ENCODE assay signal across 8 mouse cellular contexts in the genomic region with DNA sequence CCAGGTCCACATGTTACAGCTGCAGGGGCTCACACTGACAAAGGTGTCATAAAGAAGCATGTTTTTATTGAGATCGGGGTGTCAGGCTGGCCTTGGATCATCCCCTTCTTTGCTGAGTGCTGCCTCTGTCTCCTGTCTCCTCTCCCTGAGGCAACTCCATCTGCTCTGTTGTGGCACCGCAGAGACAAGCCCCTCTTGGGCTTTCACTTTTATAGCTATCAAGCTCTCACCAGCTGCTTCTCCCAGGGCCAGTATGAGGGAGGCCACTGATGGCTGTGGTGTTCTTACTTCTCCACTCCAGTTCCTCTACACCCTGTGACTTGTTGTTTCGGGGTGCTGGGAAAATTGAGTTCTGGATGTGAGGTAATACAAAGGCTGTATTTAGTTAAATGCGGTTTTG. TPM values are rescaled to one million over a fixed set of nuclear protein-coding genes. Genes with fewer than 3 reads are reported as not detected.
DNase-seq lines count a peak whose midpoint lies in the region; ATAC-seq and TF ChIP-seq lines count a peak whose summit lies in the region.

No protein-coding gene starts in this region.

- peak overlapping the region; percentile 22; the same call in 1 of the 2 replicates for H3K9ac ChIP-seq in heart, embryonic 15.5 days

- WGBS in heart, embryonic 15.5 days = 18% methylated on average over 4 of the region's 4 CpGs

- ATAC-seq in heart, embryonic 15.5 days (replicated peaks; ENCODE audit: insufficient number of reproducible peaks, insufficient read depth, low FRiP score, low read depth) = no peak
- peak; percentile 61 for ATAC-seq in megakaryocyte progenitor cell, adult 5-6 weeks (replicated peaks; ENCODE audit: poor library complexity)
- no peak for ATAC-seq in CD4-positive, CD25-positive, alpha-beta regulatory T cell, adult 4 months

- no peaks in the 10 kb centered on the region for H3K9me3 ChIP-seq in heart, embryonic 15.5 days (replicated peaks)

- peak overlapping the region; percentile 49 for H3K4me2 ChIP-seq in heart, embryonic 15.5 days

- peaks cover 91% of the 10 kb centered on the region for H3K4me1 ChIP-seq in heart, embryonic 15.5 days (replicated peaks)

- no peak for TF ChIP-seq CTCF in gastrocnemius, adult 2 months (IDR thresholded peaks at IDR 0.05)

- H3K27ac ChIP-seq in gastrocnemius, adult 2 months = peak overlapping the region; percentile 97
- H3K27ac ChIP-seq in heart, embryonic 15.5 days = peak overlapping the region; percentile 91

- H3K36me3 ChIP-seq in heart, embryonic 15.5 days = no peaks in the 10 kb centered on the region

- H3K4me3 ChIP-seq in gastrocnemius, adult 2 months = peak overlapping the region; percentile 65
- peak overlapping the region; percentile 18; the same call in 1 of the 2 replicates for H3K4me3 ChIP-seq in heart, embryonic 15.5 days

- no peaks in the 10 kb centered on the region for H3K27me3 ChIP-seq in heart, embryonic 15.5 days

- no peak for DNase-seq in gastrocnemius, adult 2 months
- DNase-seq in gastrocnemius, adult 18-20 months (ENCODE audit: low spot score) = no peak
- DNase-seq in 416B (ENCODE audit: low read depth) = peak; percentile 26
- no peak for DNase-seq in adrenal gland, postnatal 14 days
- DNase-seq in spleen, postnatal 14 days (ENCODE audit: low spot score in 2 of 2) = no peak

- intact Hi-C loops in gastrocnemius, adult 2 months (cut with DNase I) = no loop called here

RNA-seq across cellular contexts. Expression of a gene that starts 41.3 kb away (rescaled TPM):
- total RNA-seq in gastrocnemius, adult 2 months (2021) = not detected
- total RNA-seq in gastrocnemius, adult 18-20 months (2021) = not detected
- 0.04 and 0.18 TPM in 2 replicates for polyA plus RNA-seq in heart, embryonic 15.5 days (2015; fragmentation: Nextera tagmentation; extraction: Ambion mirVana)
- not detected in 2 replicates for total RNA-seq in megakaryocyte progenitor cell, adult 5-6 weeks (2015)
- not detected in 2 replicates for total RNA-seq in megakaryocyte progenitor cell, adult 5-6 weeks (2017)
- polyA plus RNA-seq in CD4-positive, CD25-positive, alpha-beta regulatory T cell, adult 4 months (2017; shearing (Covaris generic)) = under 1 TPM; 0.11 to 0.20 TPM
- total RNA-seq in adrenal gland, postnatal 14 days (2021) = 0.19 TPM in 1 of 2 replicates, not detected in the other
